Mouse (Mus musculus): ENCODE measurements around the gene BC055324.

DNA sequence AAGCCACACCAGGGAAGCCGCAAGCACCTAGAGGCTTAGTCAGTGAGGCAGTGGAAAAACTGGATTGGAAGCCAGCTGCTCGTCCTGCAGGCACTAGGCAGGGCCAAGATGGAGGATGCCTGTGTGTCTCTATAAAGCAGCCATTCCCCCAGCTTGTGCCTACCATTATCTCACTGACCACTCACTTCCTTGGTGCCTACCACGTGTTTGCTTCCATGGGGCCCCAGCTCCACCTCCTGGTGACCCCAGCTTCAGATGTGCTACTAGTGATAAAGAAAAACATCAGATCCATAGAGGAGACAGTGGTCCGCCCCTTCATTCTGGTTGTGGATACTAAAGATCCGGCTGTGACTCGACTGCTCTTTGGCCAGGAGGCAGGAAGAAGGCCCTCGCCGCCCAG lies 62.8 kb downstream of the BC055324 start:
- TF ChIP-seq CTCF (IDR thresholded peaks at IDR 0.05; ENCODE audit: borderline replicate concordance, extremely low read depth, insufficient read depth, insufficient read length) (no peak), POLR2A (IDR thresholded peaks at IDR 0.05; ENCODE audit: borderline replicate concordance, extremely low read depth, insufficient read depth, insufficient read length, poor library complexity, severe bottlenecking) (no peak)
